ENCODE assay signal across 8 mouse cellular contexts in the genomic region with DNA sequence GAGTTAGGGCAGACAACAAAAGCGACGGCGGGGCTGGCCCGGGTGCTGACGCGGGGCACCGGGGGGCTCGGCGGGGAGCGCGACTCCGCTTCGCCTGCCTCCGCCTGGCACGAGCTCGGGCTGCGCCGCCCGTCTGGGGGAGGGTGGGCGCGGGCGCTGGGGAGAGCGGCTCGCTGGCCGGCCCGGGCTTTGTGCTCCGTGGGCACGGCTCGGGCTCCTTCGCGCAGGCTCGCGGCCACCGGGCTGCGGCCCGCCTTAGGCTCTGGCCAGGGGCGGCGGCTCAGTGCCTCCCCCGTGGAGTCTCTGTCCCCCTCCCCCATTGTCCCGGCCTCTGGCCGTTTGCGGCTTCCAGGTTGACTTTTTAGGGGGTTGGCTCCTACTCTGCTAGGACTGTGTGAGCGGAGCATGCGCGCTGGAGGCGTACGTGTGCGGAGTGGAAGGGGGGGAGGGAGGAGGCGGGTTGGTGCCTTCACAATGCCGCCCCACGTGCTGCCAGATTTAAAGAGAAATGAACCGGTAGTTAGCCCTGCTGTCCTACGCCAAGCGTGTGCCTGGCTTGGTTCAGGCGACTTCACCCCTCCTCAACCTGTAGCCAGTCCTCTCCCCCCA. TPM values are rescaled to one million over a fixed set of nuclear protein-coding genes. Genes with fewer than 3 reads are reported as not detected.
DNase-seq lines count a peak whose midpoint lies in the region; ATAC-seq and TF ChIP-seq lines count a peak whose summit lies in the region.

No protein-coding gene starts in this region.

- no peaks in the 10 kb centered on the region for H3K27me3 ChIP-seq in hindbrain, embryonic 10.5 days (ENCODE audit: insufficient read depth, poor library complexity, severe bottlenecking)
- no peaks in the 10 kb centered on the region for H3K27me3 ChIP-seq in lung, postnatal 0 days (replicated peaks; ENCODE audit: insufficient read depth, low read length)

- no peaks in the 10 kb centered on the region for H3K9me3 ChIP-seq in hindbrain, embryonic 10.5 days
- H3K9me3 ChIP-seq in lung, postnatal 0 days (ENCODE audit: low read length): no peaks in the 10 kb centered on the region

- peak overlapping the region; percentile 100 for H3K27ac ChIP-seq in hindbrain, embryonic 10.5 days
- H3K27ac ChIP-seq in lung, postnatal 0 days (ENCODE audit: low read length): peak overlapping the region; percentile 96

- WGBS in hindbrain, embryonic 10.5 days: under 1% methylated on average over 55 of the region's 55 CpGs
- WGBS in lung, postnatal 0 days: 3% methylated on average over 30 of the region's 55 CpGs

- H3K9ac ChIP-seq in lung, postnatal 0 days (replicated peaks; ENCODE audit: low read depth): peak overlapping the region; percentile 95

- no peak for TF ChIP-seq CTCF in lung, postnatal 0 days (IDR thresholded peaks at IDR 0.05)

- no peak for TF ChIP-seq EP300 in lung, postnatal 0 days (IDR thresholded peaks at IDR 0.05)

- peak; percentile 94 for DNase-seq in MN1 (ENCODE audit: low spot score)
- DNase-seq in cerebellum, adult 9-10 months: peak; percentile 93
- peak; percentile 95 for DNase-seq in hindbrain, embryonic 10.5 days (ENCODE audit: low spot score)
- peak; percentile 95 for DNase-seq in layer of hippocampus, adult 9-11 months
- peak; percentile 99 for DNase-seq in lung, postnatal 0 days (ENCODE audit: low spot score)
- DNase-seq in ovary, postnatal 14 days (ENCODE audit: low spot score): peak; percentile 70
- peak; percentile 91 for DNase-seq in thymus, postnatal 14 days

- no peaks in the 10 kb centered on the region for H3K36me3 ChIP-seq in hindbrain, embryonic 10.5 days
- no peaks in the 10 kb centered on the region for H3K36me3 ChIP-seq in lung, postnatal 0 days (ENCODE audit: insufficient read depth, low read length)

- peak overlapping the region; percentile 67 for H3K4me2 ChIP-seq in lung, postnatal 0 days (replicated peaks; ENCODE audit: low read depth, low read length)

- peak; percentile 74 for ATAC-seq in frontal cortex, adult (ENCODE audit: low TSS enrichment)
- peak; percentile 84 for ATAC-seq in lung, postnatal 0 days

- peak overlapping the region; percentile 86 for H3K4me3 ChIP-seq in hindbrain, embryonic 10.5 days
- H3K4me3 ChIP-seq in lung, postnatal 0 days (ENCODE audit: low read depth, low read length): peak overlapping the region; percentile 79

- peaks cover 11% of the 10 kb centered on the region for H3K4me1 ChIP-seq in hindbrain, embryonic 10.5 days (replicated peaks)
- H3K4me1 ChIP-seq in lung, postnatal 0 days (ENCODE audit: insufficient read depth, low read depth, low read length): peaks cover 14% of the 10 kb centered on the region; the same call in 1 of the 2 replicates

RNA-seq across cellular contexts. Expression of a gene that starts 1.1 kb away (rescaled TPM):
- polyA plus RNA-seq in hindbrain, embryonic 10.5 days (2016; fragmentation: Nextera tagmentation; extraction: Ambion mirVana): 93.0 and 95.7 TPM in 2 replicates
- polyA plus RNA-seq in lung, postnatal 0 days (2015; fragmentation: Nextera tagmentation; extraction: Ambion mirVana): 44.9 and 48.4 TPM in 2 replicates

RNA-seq across cellular contexts. Expression of a gene that starts 57.9 kb away (rescaled TPM):
- 0.09 and 0.16 TPM in 2 replicates for polyA plus RNA-seq in hindbrain, embryonic 10.5 days (2016; fragmentation: Nextera tagmentation; extraction: Ambion mirVana)
- 0.06 and 0.12 TPM in 2 replicates for polyA plus RNA-seq in lung, postnatal 0 days (2015; fragmentation: Nextera tagmentation; extraction: Ambion mirVana)

Comparison
In these comparisons a context has a peak if more than half of its experiments do, and no peak if none do; other contexts are left out.
1. Peak in every context shown above with its lines: DNase-seq, ATAC-seq, H3K4me3 ChIP-seq and H3K27ac ChIP-seq.